Mouse (Mus musculus) thymus, adult 2 months (tissue): Measurements from ENCODE around the gene Snrk. TPM values are rescaled to one million over a fixed set of nuclear protein-coding genes. Genes with fewer than 3 reads are reported as not detected.

Experiments used
- DNase-seq: peaks from one replicate; pipeline ENCODE4 v3.0.0; 2021
- H3K27ac ChIP-seq: fragments of 200-500 bp; 2 replicates; pipeline ENCODE4 v1.5.1; 2012; ENCODE audit warnings: low read length, control low read depth; ENCODE audit not compliant: control insufficient read depth, insufficient read depth
- H3K27me3 ChIP-seq: fragments of 200-500 bp; 2 replicates; pipeline ENCODE4 v1.6.1; 2012; ENCODE audit warnings: mild to moderate bottlenecking, low read length, moderate library complexity, mixed read lengths; ENCODE audit not compliant: control insufficient read depth, insufficient read depth
- H3K36me3 ChIP-seq: fragments of 200-500 bp; 2 replicates; pipeline ENCODE4 v1.6.1; 2012; ENCODE audit warnings: mild to moderate bottlenecking, low read length, moderate library complexity; ENCODE audit not compliant: control insufficient read depth, insufficient read depth
- H3K4me1 ChIP-seq: fragments of 200-500 bp; replicated peaks from 2 replicates; pipeline ENCODE4 v1.6.1; 2012; ENCODE audit warnings: low read length; ENCODE audit not compliant: control insufficient read depth, insufficient read depth
- H3K4me3 ChIP-seq: fragments of 200-500 bp; 2 replicates; pipeline ENCODE4 v1.5.1; 2012; ENCODE audit warnings: mild to moderate bottlenecking, low read length, control low read depth, moderate library complexity; ENCODE audit not compliant: control insufficient read depth, insufficient read depth
- CTCF ChIP-seq: fragments of 200-500 bp; IDR thresholded peaks from 2 replicates; pipeline ENCODE4 v1.5.1; 2012; ENCODE audit warnings: mild to moderate bottlenecking, control low read depth, low read length, moderate library complexity, borderline replicate concordance; ENCODE audit not compliant: control insufficient read depth, poor library complexity, insufficient read depth; ENCODE audit errors: extremely low read depth
- POLR2A ChIP-seq: fragments of 200-500 bp; IDR thresholded peaks from 2 replicates; pipeline ENCODE4 v1.6.1; 2012; ENCODE audit warnings: mild to moderate bottlenecking, low read length, control low read depth, moderate library complexity; ENCODE audit not compliant: control insufficient read depth, poor library complexity, insufficient read depth; ENCODE audit errors: extremely low read depth
- WGBS: fragments of 180-500 bp; shearing (Covaris S2); methylation state at CpG from one replicate; pipeline ENCODE4 v1.1.7; 2018; 5-methylcytosine and 5-hydroxymethylcytosine counted together
- polyA plus RNA-seq: library from polyadenylated mRNA; depleted of rRNA; stranded (reverse); fragments of >200 nt; gene quantifications from 2 replicates; pipeline ENCODE4 v1.2.3, GENCODE M21; 2012

The Snrk gene
- polyA plus RNA-seq, 1 experiment = 50.0 TPM

DNA sequence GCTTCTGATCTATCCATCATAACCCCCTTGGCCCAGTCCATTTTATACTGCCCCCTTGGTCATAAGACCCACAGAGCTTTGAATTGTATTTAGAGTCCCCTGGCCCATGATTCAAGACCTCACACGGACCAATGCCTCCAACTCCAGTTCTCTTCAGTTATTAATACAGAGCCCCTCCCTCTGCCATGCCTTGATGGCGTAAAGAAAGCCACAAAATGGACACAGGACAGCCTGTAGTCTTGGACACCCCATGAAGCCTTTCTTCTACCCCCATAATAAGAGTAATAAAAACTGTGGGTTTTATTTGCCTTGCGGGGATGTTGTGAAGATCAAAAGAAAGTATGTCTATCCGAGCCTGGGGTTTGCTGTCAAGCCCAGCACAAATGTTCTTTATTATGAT is 33.4 kb upstream of the Snrk start:
- TF ChIP-seq POLR2A (no peak), CTCF (no peak)
- no peaks in the 10 kb centered on the region for H3K4me1 ChIP-seq
- H3K36me3 ChIP-seq = no peaks in the 10 kb centered on the region
- DNase-seq = no peak
- no peaks in the 10 kb centered on the region for H3K27me3 ChIP-seq
- H3K27ac ChIP-seq = no peak overlapping the region
- 92% methylated on average over 4 of the region's 4 CpGs for WGBS
- no peak overlapping the region for H3K4me3 ChIP-seq

DNA sequence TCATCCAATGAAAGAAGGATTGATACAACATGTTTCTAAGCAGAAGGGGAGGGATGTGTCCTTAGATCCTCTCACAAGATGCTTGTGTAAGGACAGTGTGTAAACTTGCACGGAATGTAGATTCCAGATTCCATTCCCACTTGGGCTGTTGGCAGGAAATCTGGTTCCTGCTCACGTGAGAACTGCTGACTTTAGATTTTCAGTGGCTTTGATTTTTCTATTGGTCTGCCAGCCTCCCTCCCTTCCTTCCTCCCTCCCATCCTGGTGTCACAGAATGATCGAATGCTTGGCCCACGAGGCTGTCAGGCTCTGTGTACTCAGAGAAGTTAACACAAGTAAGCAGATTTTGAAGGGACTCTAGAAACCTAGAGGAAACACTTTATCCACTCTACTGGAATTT is 32.9 kb upstream of the Snrk start:
- Histone ChIP-seq H3K4me3 (no peak overlapping the region), H3K27me3 (no peaks in the 10 kb centered on the region), H3K4me1 (no peaks in the 10 kb centered on the region), H3K27ac (no peak overlapping the region), H3K36me3 (no peaks in the 10 kb centered on the region)
- TF ChIP-seq CTCF = no peak
- TF ChIP-seq POLR2A = no peak
- 20% methylated on average over 4 of the region's 4 CpGs for WGBS
- no peak for DNase-seq

DNA sequence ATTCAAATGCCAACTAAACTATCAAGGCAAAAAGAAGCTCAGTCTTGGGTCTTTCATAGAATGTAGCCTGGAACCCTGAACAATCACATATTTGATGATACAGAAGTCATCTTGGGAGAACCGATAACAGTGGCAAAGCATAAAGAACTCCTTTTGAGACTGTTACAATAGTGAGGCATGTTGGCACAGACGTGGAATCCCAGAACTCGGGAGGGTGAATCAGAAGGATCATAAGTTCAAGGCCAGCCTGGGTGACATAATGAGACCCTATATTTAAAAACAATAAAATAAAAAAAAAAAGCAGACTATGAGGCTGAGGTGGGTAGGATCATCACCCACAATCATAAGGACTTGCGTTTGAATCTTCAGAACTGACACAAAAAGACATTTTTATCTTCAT is 32.4 kb upstream of the Snrk start:
- Histone ChIP-seq H3K4me3 (no peak overlapping the region), H3K27ac (no peak overlapping the region), H3K27me3 (no peaks in the 10 kb centered on the region), H3K4me1 (no peaks in the 10 kb centered on the region), H3K36me3 (no peaks in the 10 kb centered on the region)
- no peak for DNase-seq
- WGBS = 91% methylated on average over 4 of the region's 4 CpGs
- no peak for TF ChIP-seq POLR2A
- TF ChIP-seq CTCF = no peak

DNA sequence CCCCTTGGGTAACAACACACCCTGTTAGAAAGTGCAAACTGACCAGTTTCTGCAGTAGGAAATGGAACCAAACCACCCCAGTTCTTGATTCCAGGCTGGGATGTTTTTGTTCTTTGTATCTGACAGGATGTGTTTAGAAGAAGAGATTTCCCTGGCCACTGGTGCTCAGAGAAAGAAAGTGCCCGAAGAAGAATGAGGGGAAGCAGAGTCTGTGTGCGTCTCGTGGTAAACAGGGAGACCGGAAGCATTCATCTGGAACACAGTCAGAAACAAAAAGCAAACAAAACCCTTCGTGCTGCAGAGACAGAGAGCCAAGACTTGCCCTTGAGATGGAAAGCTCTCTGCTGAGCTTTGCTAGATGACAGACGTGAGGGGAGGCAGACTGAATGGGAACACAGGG is 32.0 kb upstream of the Snrk start:
- TF ChIP-seq CTCF (no peak), POLR2A (no peak)
- no peak for DNase-seq
- H3K27ac ChIP-seq = no peak overlapping the region
- 45% methylated on average over 6 of the region's 6 CpGs for WGBS
- H3K27me3 ChIP-seq = no peaks in the 10 kb centered on the region
- no peaks in the 10 kb centered on the region for H3K36me3 ChIP-seq
- H3K4me1 ChIP-seq = no peaks in the 10 kb centered on the region
- H3K4me3 ChIP-seq = no peak overlapping the region

DNA sequence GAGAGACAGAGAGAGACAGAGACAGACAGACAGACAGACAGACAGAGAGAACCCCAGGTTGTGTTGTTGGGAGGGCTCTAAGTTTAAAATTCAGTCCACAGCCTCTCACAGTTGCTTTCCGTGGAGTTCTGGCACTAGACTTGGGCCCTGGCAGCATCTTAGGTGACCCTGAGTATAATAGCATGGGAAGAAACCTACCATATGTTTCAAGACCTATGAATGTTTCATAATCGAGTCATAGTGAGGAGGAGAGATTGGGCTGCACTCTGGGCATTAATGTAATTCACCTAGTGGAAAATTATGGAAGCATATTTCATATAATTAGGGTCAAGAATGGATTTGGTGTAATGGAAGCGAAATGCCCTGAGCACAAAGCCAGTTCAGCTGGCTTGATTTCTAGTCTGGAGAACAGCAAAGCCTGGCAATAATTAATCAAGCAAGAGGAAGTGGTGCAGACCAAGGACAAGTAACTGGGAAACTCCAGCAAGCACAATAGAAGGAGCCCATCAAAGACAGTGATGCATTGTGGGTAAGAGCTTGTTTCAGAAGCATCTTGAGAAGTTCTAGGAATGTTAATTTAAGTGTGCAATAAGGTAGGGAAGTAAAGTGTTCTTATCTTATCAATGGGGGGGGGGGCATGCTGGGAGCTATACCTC is 31.4 kb upstream of the Snrk start:
- 85% methylated on average over 3 of the region's 3 CpGs for WGBS
- Histone ChIP-seq H3K27ac (no peak overlapping the region), H3K4me3 (no peak overlapping the region), H3K4me1 (no peaks in the 10 kb centered on the region), H3K36me3 (no peaks in the 10 kb centered on the region), H3K27me3 (no peaks in the 10 kb centered on the region)
- no peak for TF ChIP-seq POLR2A
- no peak for TF ChIP-seq CTCF
- DNase-seq = no peak

DNA sequence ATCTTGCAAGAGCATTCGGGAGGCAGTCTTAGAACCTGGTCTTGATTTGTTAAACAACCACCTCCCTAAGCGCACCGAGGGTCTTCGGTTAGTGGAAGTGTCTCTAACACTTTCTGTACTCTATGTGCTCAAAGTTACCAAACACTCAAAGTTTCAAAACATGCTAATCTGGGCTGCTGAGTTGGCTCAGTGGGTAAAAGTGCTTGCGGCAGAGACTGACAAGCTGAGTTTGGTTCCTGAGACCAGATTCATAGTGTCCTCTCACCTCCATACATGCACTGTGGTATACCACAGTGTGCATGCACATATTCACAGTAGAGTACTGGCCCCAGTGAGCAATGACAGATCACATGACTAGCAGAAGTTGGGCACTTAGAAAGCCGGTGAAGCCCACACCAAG is 30.0 kb upstream of the Snrk start:
- WGBS = 96% methylated on average over 6 of the region's 6 CpGs
- Histone ChIP-seq H3K27me3 (no peaks in the 10 kb centered on the region), H3K27ac (no peak overlapping the region), H3K4me1 (0 out of 2 replicates have a peak, but pooled peaks cover 3% of the 10 kb centered on the region), H3K36me3 (no peaks in the 10 kb centered on the region), H3K4me3 (no peak overlapping the region)
- DNase-seq = no peak
- TF ChIP-seq POLR2A (no peak), CTCF (no peak)

DNA sequence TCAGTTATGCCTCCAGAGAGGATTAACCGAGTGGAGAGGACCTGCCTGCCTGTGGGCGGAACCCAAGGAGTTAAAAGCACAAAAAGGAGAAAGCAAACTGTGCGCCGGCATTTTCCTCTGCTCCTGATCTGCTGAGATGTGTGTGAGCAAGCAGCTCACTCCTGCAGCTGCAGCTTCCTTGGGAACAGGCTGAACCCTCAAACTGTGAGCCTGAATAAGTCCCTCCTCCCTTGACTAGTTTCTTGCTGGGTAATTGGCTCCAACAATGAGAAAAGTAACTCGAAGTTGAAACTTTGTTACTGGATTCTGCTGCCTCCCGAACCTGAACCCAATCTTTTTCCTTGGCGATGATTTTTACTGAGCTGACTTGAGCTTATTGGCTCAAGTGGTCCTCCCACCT is 25.9 kb upstream of the Snrk start:
- DNase-seq = no peak
- H3K27ac ChIP-seq = no peak overlapping the region
- 84% methylated on average over 7 of the region's 7 CpGs for WGBS
- no peaks in the 10 kb centered on the region for H3K27me3 ChIP-seq
- H3K4me3 ChIP-seq = no peak overlapping the region
- no peak for TF ChIP-seq CTCF
- TF ChIP-seq POLR2A = no peak
- H3K4me1 ChIP-seq = 0 out of 2 replicates have a peak, but pooled peaks cover 3% of the 10 kb centered on the region
- H3K36me3 ChIP-seq = no peaks in the 10 kb centered on the region
